Mouse (Mus musculus) neural tube, embryonic 15.5 days (tissue): ENCODE data around the gene Pttg1. TPM values are rescaled to one million over a fixed set of nuclear protein-coding genes. Genes with fewer than 3 reads are reported as not detected.
A peak's percentile ranks its signal among the peaks of the same experiment; 100 is the strongest.

Source experiments
- ATAC-seq: fragments of 200-750 bp; cut with Nextera tagmentation; 2 replicates; pipeline ENCODE4 v1.8.0; 2017; ENCODE audit warnings: mild to moderate bottlenecking, moderate TSS enrichment, moderate library complexity; ENCODE audit not compliant: low FRiP score
- H3K27ac ChIP-seq: fragments of 300-500 bp; sonication (generic); replicated peaks from 2 replicates; pipeline ENCODE4 v1.5.1; 2015; ENCODE audit warnings: mild to moderate bottlenecking, inconsistent platforms
- H3K27me3 ChIP-seq: fragments of 300-500 bp; sonication (generic); replicated peaks from 2 replicates; pipeline ENCODE4 v1.6.1; 2015; ENCODE audit warnings: inconsistent platforms
- H3K36me3 ChIP-seq: fragments of 300-500 bp; sonication (generic); 2 replicates; pipeline ENCODE4 v1.6.1; 2015; ENCODE audit warnings: inconsistent platforms
- H3K4me1 ChIP-seq: fragments of 300-500 bp; sonication (generic); 2 replicates; pipeline ENCODE4 v1.6.1; 2015; ENCODE audit warnings: inconsistent platforms
- H3K4me2 ChIP-seq: fragments of 300-500 bp; sonication (generic); 2 replicates; pipeline ENCODE4 v1.6.1; 2015; ENCODE audit warnings: inconsistent platforms, mild to moderate bottlenecking, moderate library complexity
- H3K4me3 ChIP-seq: fragments of 300-500 bp; sonication (generic); replicated peaks from 2 replicates; pipeline ENCODE4 v1.5.1; 2015; ENCODE audit warnings: mild to moderate bottlenecking, inconsistent platforms
- H3K9ac ChIP-seq: fragments of 300-500 bp; sonication (generic); replicated peaks from 2 replicates; pipeline ENCODE4 v1.6.1; 2015; ENCODE audit warnings: mild to moderate bottlenecking, inconsistent platforms
- H3K9me3 ChIP-seq: fragments of 300-500 bp; sonication (generic); replicated peaks from 2 replicates; pipeline ENCODE4 v1.6.1; 2016; ENCODE audit warnings: inconsistent platforms
- WGBS: fragments of 180-500 bp; shearing (Covaris S2); methylation state at CpG from one replicate; pipeline ENCODE4 v1.1.7; 2015; ENCODE audit warnings: mixed read lengths; 5-methylcytosine and 5-hydroxymethylcytosine counted together
- polyA plus RNA-seq: library from polyadenylated mRNA; unstranded; fragments of >200 nt; fragmentation: Nextera tagmentation; extraction: Ambion mirVana; gene quantifications from 2 replicates; pipeline ENCODE4 v1.2.1, GENCODE M21; 2015

Pttg1 gene
- polyA plus RNA-seq, 1 experiment from 2014 or later: 44.3 TPM

DNA sequence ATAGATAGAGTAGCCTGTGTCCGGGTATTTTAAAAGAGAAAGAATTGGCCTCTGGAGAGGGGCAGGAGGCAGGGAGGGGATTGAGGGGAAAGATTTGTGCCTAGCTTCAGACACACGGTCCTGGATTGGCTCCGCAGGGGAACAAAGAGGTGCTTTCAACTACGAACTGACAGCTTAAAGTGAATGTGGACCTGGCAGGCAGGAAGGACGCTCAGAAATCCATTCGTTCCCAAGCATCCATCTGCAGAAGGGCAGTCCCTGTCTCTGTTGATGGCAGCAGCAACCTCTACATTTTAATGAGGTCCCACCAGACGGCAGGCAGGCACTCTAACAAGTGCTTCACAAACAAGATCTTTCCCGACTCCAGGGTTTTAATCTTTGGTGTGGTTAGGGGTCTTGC lies 40.3 kb downstream of the Pttg1 start:
- peak overlapping the region; percentile 33; the same call in 1 of the 2 replicates for H3K9ac ChIP-seq
- 2% methylated on average over 8 of the region's 8 CpGs for WGBS
- no peaks in the 10 kb centered on the region for H3K36me3 ChIP-seq
- peaks cover 16% of the 10 kb centered on the region for H3K4me1 ChIP-seq
- H3K9me3 ChIP-seq: no peaks in the 10 kb centered on the region
- peak overlapping the region; percentile 73; the same call in 1 of the 2 replicates for H3K27ac ChIP-seq
- ATAC-seq: peak; percentile 86
- peak overlapping the region; percentile 61 for H3K4me2 ChIP-seq
- peak overlapping the region; percentile 32 for H3K4me3 ChIP-seq
- H3K27me3 ChIP-seq: no peaks in the 10 kb centered on the region

DNA sequence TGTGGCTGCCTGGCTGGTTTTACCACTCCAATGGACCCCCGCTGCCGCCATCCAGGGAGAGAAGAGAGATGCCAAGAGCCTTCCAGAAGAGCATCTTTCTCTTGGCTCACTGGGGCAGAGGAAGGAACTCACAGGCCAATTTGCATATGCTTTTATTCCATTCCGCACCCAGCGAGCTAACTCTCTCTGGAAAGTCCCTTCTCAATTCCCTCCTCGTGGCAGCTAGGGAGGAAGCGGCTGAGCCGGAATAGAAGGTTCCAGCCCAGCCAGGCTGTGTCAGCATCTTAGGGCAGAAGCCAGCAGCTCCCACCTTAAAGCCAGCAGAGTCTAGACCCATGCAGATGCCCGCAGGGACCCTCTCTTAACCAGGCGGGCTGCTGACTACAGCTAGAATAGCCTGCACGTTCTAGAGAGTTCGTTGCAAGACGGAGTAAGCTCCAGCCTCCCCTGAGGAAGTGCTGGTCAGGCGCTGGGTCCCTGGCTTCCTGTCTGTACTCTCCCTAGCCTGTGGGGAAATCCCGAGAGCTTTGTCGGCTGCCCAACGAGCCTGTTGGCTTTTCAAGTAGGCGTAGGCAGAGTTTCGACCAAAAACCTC lies 40.9 kb downstream of the Pttg1 start:
- H3K9me3 ChIP-seq: no peaks in the 10 kb centered on the region
- no peaks in the 10 kb centered on the region for H3K36me3 ChIP-seq
- ATAC-seq: peak; percentile 88
- H3K9ac ChIP-seq: peak overlapping the region; percentile 33
- peak overlapping the region; percentile 73 for H3K27ac ChIP-seq
- WGBS: 1% methylated on average over 18 of the region's 18 CpGs
- peak overlapping the region; percentile 61 for H3K4me2 ChIP-seq
- peak overlapping the region; percentile 32 for H3K4me3 ChIP-seq
- no peaks in the 10 kb centered on the region for H3K27me3 ChIP-seq
- H3K4me1 ChIP-seq: peaks cover 16% of the 10 kb centered on the region

DNA sequence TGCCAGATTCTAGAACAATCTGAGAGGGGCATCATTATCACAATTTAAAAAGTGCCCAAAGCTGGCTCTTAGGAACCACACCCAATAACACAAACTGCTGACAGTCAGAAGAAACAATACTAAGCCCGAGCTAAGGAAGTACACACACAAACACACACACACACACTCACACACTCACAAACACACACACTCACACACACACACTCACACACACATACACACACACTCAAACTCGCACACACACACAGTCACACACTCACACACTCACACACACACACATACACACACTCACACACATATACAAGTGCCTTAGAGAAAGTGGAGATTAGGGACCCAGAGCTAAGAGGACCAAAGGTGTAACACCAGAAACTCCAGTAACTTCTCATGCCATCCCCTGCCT lies 42.5 kb downstream of the Pttg1 start:
- Histone ChIP-seq H3K4me3 (no peak overlapping the region), H3K9ac (no peak overlapping the region), H3K9me3 (no peaks in the 10 kb centered on the region), H3K36me3 (no peaks in the 10 kb centered on the region), H3K27me3 (no peaks in the 10 kb centered on the region), H3K4me1 (peaks cover 16% of the 10 kb centered on the region), H3K27ac (no peak overlapping the region), H3K4me2 (no peak overlapping the region)
- WGBS: 90% methylated on average over 2 of the region's 2 CpGs
- ATAC-seq: no peak

DNA sequence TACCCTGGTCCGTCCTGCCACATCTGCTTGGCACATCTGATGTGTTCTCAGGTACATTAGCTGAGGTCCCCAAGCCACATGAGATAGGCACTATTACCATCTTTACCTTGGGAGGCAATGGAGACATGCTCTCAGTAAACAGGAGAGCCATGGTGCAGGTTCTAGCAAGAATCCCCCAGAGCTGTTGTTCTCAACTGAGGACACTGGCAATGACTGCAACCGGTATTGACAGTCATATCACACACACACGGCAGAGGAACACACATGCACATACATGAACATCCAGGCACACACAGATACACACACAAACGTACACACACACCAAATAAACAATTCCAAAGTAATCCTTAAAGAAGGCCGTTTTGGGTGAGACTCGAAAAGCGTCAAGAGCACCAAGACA lies 45.1 kb downstream of the Pttg1 start:
- ATAC-seq: no peak
- H3K4me2 ChIP-seq: no peak overlapping the region
- H3K27me3 ChIP-seq: no peaks in the 10 kb centered on the region
- no peak overlapping the region for H3K9ac ChIP-seq
- H3K4me3 ChIP-seq: no peak overlapping the region
- H3K36me3 ChIP-seq: no peaks in the 10 kb centered on the region
- 91% methylated on average over 7 of the region's 7 CpGs for WGBS
- peaks cover 13% of the 10 kb centered on the region for H3K4me1 ChIP-seq
- H3K9me3 ChIP-seq: no peaks in the 10 kb centered on the region
- no peak overlapping the region for H3K27ac ChIP-seq

DNA sequence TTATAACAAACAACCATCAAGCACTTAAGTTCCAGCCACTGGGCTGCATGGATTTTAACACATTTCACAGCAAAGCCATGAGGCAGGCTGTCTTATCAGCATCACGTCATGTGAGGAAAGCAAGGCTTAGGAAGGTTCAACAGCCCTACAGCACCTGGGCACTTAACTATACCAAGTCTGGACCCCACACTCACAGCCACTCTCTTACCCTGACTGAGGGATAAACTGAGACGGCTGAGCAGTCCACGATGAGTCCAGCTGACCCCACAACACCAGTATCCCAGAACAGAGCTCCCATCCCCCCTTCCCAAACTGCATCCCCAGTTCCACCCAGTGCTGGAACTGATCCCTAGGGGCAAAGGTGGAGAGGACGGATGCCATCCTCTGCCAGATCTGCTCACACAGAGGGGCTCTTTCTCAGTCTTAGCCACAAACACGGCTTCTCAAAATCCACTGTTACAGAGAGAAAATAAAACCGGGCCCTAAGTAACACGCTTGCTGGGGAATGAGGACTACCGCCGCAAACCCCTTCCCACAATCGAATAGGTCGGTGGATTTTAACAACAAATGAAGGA lies 46.1 kb downstream of the Pttg1 start:
- Histone ChIP-seq H3K4me2 (no peak overlapping the region), H3K36me3 (no peaks in the 10 kb centered on the region), H3K4me3 (no peak overlapping the region), H3K27ac (no peak overlapping the region), H3K9ac (no peak overlapping the region), H3K4me1 (peaks cover 4% of the 10 kb centered on the region), H3K9me3 (no peaks in the 10 kb centered on the region), H3K27me3 (no peaks in the 10 kb centered on the region)
- 85% methylated on average over 11 of the region's 11 CpGs for WGBS
- no peak for ATAC-seq

DNA sequence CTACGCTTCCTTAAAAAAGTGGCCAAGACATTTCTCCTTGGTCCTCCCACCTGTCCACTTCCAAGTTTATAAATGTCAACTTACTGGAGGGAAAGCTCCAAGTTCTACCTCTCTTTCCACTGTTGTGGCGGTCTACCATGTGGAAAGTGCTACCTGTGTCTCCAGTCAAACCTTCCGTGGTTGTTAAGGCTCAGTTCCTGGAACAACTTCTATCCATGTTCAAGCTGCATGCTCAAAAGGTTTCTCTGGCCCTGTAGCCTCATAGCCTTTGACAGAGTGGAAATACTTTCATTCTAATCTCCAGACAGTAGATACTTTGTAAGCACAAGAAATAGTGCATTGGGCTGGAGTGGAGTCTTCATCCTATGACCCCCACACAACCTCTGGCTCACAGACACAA lies 46.6 kb downstream of the Pttg1 start:
- Histone ChIP-seq H3K4me2 (no peak overlapping the region), H3K9me3 (no peaks in the 10 kb centered on the region), H3K36me3 (no peaks in the 10 kb centered on the region), H3K27ac (no peak overlapping the region), H3K4me1 (no peaks in the 10 kb centered on the region), H3K4me3 (no peak overlapping the region), H3K27me3 (no peaks in the 10 kb centered on the region), H3K9ac (no peak overlapping the region)
- WGBS: 97% methylated on average over 3 of the region's 3 CpGs
- ATAC-seq: no peak

DNA sequence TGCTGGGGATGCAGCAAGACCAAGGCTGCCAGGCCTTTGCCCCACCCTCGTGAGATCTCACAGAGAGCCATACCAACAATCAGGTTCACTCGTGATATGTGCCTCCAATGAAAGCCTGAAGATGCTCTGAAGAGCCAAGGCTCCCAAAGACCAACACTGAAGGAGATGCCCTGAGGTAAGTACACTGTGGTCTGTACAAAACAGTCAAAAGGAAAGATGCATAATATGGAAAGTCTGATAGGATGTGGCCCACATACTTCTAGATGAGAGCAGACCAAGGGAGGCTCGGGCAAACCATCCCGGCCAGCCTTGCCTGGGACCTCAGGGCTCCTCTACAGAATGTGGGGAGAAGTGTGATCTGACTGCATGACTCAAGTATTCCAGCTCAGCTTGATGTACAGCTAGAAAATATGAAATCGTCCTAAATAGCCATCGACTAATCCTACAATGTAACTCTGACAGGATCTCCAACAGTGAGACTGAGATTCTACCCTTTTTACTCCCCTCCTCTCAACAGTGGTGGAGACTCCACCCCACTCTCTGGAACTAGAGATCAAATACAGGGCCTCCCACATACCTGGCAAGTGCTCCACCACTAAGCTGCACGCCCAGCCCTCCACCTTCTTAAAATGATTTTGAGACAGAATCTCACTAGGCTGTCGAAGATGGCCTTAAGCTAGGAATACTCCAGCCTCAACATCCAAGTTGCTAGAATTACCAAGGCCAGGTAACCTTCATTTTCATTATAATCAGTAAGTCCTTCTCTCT lies 48.8 kb downstream of the Pttg1 start:
- H3K9ac ChIP-seq: no peak overlapping the region
- 92% methylated on average over 8 of the region's 8 CpGs for WGBS
- ATAC-seq: no peak

DNA sequence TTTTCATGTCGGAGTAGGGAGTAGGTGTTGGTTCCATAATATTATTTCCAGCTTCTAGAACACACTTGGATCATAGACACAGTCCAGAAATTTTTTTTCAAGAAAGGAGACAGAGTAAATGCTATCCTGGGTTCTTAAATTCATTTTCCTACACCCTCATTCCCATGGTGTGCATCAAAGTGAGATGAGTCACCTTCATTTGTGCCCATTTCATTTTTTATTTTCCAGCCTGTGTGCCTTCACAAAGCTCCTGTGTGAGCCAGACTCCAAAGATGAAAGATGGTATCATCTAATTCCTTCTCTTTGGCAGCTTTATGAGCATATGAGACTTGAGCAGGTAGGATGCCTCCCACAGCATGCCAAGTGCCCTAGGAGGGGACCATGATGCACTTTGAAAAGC lies 49.5 kb downstream of the Pttg1 start:
- Histone ChIP-seq H3K27ac (no peak overlapping the region), H3K9ac (no peak overlapping the region), H3K27me3 (no peaks in the 10 kb centered on the region), H3K4me2 (no peak overlapping the region), H3K4me3 (no peak overlapping the region), H3K4me1 (no peaks in the 10 kb centered on the region; the same call in 1 of the 2 replicates), H3K9me3 (no peaks in the 10 kb centered on the region), H3K36me3 (no peaks in the 10 kb centered on the region)
- 93% methylated on average over 1 of the region's 1 CpGs for WGBS
- ATAC-seq: no peak

More for the DNA sequence above, 48.8 kb downstream of the Pttg1 start:
- Histone ChIP-seq H3K27ac (no peak overlapping the region), H3K9me3 (no peaks in the 10 kb centered on the region), H3K27me3 (no peaks in the 10 kb centered on the region), H3K4me2 (no peak overlapping the region), H3K4me1 (no peaks in the 10 kb centered on the region; the same call in 1 of the 2 replicates), H3K36me3 (no peaks in the 10 kb centered on the region), H3K4me3 (no peak overlapping the region)

DNA sequence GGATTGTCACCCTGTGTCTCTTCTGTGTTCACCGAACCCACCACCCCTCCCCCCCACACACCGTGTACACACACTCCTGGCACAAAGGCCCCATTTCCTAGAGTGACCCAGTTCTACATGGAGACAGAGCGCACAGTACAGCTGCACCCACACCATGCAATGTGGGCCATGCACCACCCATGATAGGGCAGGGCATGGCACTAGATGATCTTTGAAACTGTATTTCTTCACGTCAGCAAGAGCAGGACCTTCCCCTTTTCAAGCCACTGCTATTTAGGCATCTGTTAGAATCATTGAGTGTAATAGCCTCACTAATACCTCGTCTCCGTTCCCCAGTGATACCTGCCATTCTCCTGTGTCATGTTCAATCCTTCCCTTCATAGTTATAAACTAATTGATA lies 51.1 kb downstream of the Pttg1 start:
- whole genome bisulfite sequencing: 87% methylated on average over 6 of the region's 6 CpGs
- Histone ChIP-seq H3K27me3 (no peaks in the 10 kb centered on the region), H3K9ac (no peak overlapping the region), H3K4me2 (no peak overlapping the region), H3K4me1 (no peaks in the 10 kb centered on the region; the same call in 1 of the 2 replicates), H3K36me3 (no peaks in the 10 kb centered on the region), H3K27ac (no peak overlapping the region), H3K9me3 (no peaks in the 10 kb centered on the region), H3K4me3 (no peak overlapping the region)
- no peak for ATAC-seq

DNA sequence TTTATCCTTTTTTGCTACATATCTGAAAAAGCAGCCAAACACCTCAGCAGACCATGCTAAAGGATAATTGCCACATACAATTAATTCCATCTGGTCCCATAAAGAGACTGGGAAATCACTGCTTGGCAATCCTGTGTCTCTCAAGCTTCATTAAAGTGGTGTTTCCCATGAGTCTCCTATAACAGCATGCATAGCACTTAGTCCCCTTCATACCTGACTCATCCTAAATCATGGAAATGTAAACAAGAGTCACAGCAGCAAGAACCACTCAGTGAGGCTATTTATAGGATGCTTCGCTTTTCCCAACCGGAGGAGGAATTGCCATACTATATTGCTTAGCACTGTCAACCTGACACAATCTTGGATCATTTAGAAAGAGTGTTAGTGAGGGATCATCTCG lies 52.7 kb downstream of the Pttg1 start:
- no peak overlapping the region for H3K4me2 ChIP-seq
- H3K9me3 ChIP-seq: no peaks in the 10 kb centered on the region
- H3K27ac ChIP-seq: no peak overlapping the region
- no peaks in the 10 kb centered on the region for H3K27me3 ChIP-seq
- H3K4me3 ChIP-seq: no peak overlapping the region
- H3K9ac ChIP-seq: no peak overlapping the region
- no peaks in the 10 kb centered on the region; the same call in 1 of the 2 replicates for H3K4me1 ChIP-seq
- H3K36me3 ChIP-seq: no peaks in the 10 kb centered on the region
- 58% methylated on average over 3 of the region's 3 CpGs for WGBS
- ATAC-seq: no peak

DNA sequence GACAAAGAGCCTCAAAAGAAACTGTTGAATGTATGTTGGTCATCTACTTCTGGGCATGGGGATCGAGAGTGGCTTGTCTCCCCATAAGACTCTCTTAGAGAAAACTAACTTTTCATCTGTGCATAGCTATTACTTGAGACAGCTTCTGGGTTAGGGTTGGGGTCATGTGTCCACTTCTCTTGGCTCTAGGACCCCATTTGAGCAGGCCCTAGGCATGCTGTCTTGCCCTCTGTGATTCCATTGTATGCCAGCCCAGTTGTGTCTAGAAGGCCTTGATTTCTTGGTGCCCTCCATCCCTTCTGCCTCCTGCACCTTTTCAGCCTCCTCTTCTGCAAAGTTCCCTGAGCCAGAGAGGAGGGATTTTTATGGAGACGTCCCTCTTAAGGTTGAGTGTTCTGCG lies 54.2 kb downstream of the Pttg1 start:
- WGBS: 98% methylated on average over 3 of the region's 3 CpGs
- no peak overlapping the region for H3K9ac ChIP-seq

More for the DNA sequence above, 54.2 kb downstream of the Pttg1 start:
- no peaks in the 10 kb centered on the region for H3K27me3 ChIP-seq
- no peak overlapping the region for H3K27ac ChIP-seq
- no peak overlapping the region for H3K4me2 ChIP-seq
- no peaks in the 10 kb centered on the region for H3K36me3 ChIP-seq
- ATAC-seq: no peak
- H3K4me3 ChIP-seq: no peak overlapping the region
- H3K9me3 ChIP-seq: no peaks in the 10 kb centered on the region
- H3K4me1 ChIP-seq: no peaks in the 10 kb centered on the region; the same call in 1 of the 2 replicates
